Mouse (Mus musculus) right cerebral cortex, postnatal 25 days (tissue): ENCODE results near the gene Ppp1r12b.

ENCODE experiments used
- DNase-seq: peaks from one replicate; pipeline ENCODE4 v3.0.0; 2022

Ppp1r12b gene

DNA sequence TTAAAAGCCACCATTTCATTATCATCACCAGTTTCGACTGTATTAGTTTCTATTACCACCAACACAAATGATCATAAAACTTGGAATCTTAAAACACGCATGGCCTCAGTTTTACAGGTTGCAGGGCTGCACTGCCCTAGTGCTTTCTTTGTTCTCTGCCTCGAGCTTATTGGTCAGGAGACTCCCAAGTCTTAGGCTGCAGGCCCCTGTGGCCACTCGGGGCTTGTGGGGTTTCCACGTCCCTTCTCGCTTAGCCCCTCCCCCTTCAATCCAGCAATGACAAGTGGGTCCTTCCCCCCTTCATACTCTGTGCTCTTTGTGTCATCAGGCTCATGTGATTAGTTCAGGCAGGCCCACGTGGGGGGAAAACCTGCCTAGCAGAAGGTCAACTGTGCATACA, 167.6 kb downstream of the Ppp1r12b start:
- DNase-seq: no peak

- DNase-seq: no peak
Observed at GRCm38 (mm10) chr1:134784911-134785310, 170.8 kb downstream of the Ppp1r12b start.

DNA sequence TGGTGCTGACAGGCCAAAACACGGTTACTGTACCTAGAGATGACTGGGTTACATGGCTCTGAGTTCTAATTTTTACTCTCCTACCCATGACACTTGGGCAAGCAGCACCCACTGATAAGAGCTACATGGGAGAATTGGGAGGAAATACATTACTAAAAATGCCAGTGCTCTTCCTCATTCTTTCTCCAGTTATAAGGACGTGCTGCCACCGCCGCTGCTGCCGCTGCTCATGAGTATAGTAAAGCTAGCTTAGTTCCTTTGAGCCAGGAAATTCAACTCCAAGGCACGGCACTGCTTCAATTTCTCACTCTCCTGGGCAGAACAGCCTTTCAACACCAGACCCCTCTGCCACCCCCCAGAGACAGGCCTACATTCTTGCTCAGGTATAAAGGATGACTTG, 171.3 kb downstream of the Ppp1r12b start:
- no peak for DNase-seq

- DNase-seq: no peak
Observed at GRCm38 (mm10) chr1:134783958-134784357, 171.8 kb downstream of the Ppp1r12b start.

DNA sequence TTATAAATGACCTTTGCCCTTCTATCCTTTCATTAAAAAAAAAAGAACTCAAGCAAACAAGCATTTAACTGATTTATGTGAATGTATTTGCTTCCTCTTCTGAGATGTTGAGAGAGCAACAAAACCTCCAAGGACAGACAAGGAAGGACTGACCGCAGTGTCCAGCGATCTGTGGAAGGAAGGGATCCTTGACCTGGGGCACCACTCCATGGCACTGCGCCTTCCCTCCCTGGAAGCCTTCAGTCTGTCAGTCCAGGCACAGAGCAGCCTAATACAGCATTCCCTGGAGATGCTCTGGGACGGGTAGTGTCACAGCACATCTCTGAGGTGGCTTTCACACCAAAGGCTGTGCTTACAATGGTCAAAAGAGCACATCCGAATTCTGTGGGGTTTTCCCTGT, 172.9 kb downstream of the Ppp1r12b start:
- DNase-seq: no peak

- no peak for DNase-seq
Observed at GRCm38 (mm10) chr1:134777936-134778548, 177.7 kb downstream of the Ppp1r12b start.

DNA sequence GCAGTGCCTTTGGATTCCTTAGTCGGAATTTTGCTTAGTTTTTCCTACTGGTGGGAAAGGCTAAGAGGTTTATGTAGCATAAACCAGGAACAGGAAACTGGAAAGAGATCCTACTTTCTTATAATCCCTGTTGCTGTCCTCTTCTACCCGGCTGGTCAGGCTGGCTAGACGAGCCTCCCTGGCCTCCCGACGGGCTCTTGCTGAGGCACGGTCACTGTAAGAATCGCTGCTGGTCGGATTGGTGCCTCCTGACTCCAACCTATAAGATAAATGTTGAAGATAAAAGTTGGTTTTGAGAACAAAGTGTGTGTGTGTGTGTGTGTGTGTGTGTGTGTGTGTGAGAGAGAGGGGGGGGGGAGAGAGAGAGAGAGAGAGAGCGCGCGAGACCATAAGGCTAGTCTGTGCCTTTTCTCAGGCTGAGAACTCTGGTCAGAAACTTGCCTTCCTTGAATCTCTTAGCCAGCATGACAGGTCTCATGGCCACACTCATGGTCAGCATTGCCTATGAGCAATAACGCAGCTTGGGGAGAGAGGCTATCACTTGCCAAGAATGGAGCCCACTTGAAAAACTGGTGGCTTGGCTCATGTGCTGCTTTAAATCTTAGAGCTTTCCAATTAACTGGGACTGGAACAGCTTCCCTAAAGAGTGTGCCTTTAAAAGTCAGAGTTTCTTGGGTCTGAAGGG, 178.4 kb downstream of the Ppp1r12b start:
- no peak for DNase-seq

- no peak for DNase-seq
Observed at GRCm38 (mm10) chr1:134775631-134776030, 180.1 kb downstream of the Ppp1r12b start.

DNA sequence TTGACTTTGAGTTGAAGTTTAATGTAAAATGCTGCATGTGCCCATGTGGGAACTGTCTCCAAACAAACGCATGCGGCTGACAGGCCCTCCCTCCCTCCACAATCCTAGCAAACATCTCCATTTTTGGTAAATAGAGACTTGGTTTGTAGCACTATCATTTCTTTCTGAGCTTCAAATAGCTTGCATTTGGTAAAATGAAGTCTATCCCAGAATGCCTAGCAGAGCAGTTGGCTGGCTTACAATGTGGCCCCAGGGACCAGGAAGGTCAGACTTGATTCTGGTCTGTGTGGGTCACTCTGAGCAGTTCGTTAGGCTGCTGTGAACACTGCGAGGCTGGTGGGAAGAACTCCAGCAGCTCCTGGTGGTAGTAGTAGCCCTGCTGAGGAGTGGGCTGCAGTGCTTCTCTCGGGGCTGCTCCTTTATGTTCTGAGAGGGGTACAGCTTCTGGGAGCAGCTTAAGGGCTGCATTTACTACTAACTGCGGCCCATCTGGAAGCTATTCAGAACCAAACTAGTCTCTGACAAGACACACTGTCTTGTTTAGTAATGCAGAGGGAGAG, 180.9 kb downstream of the Ppp1r12b start:
- no peak for DNase-seq

DNA sequence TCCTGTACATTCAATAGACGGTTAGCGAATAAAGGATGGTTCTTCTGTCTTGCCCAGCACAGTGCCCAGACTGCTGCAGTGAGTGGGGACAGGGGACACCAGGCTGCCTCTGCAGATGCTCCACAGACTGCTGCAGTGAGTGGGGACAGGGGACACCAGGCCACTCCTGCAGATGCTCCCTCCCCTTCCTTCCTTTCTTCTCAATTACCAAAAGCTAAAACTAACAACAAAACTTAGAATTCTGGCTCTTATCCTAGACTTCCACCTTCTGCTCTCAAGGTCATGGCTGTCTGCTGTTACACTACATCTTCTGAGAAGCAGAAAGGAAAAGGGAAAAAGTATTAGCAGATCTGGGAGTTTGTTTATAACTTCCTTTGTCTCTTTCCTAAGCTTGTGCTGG, 181.5 kb downstream of the Ppp1r12b start:
- DNase-seq: no peak

DNA sequence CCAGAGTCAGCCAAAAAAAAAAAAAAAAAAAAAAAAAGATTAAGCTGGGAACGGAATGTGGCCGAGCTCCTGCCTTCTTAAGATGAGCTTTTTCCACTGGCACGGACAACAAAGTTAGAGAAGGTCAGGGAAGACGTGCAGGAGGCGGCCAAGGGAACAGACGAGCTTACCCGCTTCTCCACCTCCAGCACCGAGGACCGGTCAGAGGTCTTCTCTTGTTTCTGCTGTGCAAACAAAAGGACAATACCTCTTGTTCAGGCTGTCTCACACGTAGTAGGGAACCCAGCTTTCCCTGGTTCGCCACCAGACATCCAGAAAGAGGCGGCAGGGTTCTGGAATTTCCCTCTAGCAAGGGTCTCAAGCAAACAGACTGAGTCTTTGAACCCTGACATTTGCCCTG, 182.5 kb downstream of the Ppp1r12b start:
- no peak for DNase-seq

GRCm38 (mm10) chr1:134772821-134773220, 182.9 kb downstream of the Ppp1r12b start:
- no peak for DNase-seq

DNA sequence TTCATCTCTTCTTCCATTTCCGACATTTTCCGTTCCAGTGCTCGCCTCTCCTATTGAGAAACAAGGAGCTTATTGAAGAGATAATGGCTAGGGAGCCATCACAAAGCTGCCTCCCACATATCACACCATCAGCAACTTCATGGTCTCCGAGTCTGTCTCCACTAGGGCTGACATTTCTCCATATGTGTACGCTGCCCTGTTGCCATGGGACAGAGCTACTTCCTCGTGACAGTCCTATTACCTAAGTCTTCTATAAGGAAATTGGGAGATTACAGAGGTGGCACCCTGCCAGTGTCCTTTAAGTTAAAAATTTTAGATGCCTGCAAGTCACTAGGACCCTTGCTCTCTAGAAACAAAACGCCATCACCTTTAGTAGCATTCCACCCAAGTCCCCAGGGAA, 183.7 kb downstream of the Ppp1r12b start:
- DNase-seq: no peak

GRCm38 (mm10) chr1:134771353-134771752, 184.4 kb downstream of the Ppp1r12b start:
- DNase-seq: peak; percentile 24

DNA sequence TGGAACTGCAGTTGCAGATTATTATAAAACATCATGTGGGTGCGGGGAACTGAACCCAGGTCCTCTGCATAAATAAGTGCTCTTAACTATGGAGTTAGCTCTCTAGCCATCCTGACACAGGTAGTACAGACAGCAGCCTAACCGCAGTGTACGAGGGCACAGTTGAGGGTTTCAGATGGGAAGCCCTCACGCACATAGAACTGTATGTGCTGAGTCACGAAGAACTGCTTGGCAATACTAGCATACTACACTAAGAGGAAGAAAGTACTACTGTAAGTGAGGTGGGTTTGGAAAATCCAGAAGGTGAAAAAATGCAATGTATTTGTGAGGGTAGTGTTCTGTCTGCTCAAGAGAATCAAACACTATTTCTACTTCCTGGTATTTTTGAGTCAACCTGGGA, 185.4 kb downstream of the Ppp1r12b start:
- DNase-seq: no peak

- DNase-seq: no peak
Observed at GRCm38 (mm10) chr1:134766448-134766847, 189.3 kb downstream of the Ppp1r12b start.

- no peak for DNase-seq
Observed at GRCm38 (mm10) chr1:134764831-134765458, 190.8 kb downstream of the Ppp1r12b start.

DNA sequence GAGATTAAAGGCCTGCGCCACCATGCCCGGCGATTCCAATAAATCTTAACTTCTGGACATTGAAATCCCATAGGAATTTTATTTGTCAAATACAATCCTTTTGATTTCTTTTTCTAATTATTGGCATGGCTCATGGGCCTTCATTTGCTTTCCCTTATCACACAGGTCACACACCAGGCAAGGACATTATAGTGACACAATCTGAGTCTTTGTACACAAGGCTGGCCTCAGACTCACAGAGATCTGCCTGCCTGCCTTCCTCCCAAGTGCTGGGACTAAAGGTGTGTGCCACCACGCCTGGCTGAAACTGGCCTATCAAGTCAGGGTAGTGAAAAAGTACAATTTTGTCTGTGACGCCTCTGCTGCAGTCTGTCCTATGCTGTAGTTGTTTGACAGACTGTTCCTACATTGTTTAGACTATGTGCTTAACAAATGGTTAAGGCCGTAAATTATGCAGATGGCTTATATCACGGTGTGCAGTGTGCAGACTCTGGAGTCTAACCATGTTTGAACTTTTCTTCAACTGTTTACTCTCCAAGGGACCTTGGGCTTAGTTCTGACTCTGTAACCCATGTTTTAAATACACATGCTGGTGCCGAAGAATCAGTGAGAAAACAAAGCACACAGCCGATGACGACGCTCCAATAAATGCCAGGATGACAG, 191.8 kb downstream of the Ppp1r12b start:
- DNase-seq: no peak

DNA sequence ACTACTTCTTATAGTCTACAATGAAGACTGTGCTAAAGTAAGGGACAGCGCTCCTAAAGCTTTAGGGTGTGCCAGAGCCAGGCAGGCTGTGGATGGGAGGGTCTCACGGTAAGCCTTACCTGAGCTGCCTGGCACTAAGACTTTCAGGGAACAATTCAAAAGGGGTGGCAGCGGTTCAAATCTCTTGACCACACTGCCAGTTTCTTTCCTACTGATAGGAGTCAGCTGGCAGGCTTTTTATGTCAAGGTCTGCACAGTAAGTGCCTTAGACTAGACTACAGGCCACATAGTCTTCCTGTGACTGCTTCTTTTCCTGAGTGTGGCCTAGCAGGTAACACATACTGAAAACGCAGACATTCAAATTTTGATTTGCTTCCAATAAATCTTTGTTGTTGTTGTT, 192.5 kb downstream of the Ppp1r12b start:
- DNase-seq: no peak

DNA sequence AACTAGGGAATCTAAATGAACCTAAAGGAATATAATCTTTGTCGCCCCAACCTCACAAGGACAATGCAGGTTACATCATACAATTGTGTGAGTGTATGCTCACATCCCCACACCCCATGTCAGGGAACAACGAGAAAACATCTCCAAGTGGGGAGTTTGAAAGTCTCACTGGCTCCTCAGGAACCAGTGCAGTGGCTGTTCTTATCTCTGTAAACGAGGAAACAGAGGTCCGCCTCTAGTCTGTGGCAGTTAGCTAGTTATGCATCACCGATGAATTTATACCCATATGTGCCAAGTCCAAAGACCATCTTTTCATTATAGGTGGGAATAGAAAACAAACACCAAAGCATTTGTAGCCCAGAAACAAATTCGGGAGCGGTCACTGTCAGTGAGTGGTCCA, 194.2 kb downstream of the Ppp1r12b start:
- no peak for DNase-seq

DNA sequence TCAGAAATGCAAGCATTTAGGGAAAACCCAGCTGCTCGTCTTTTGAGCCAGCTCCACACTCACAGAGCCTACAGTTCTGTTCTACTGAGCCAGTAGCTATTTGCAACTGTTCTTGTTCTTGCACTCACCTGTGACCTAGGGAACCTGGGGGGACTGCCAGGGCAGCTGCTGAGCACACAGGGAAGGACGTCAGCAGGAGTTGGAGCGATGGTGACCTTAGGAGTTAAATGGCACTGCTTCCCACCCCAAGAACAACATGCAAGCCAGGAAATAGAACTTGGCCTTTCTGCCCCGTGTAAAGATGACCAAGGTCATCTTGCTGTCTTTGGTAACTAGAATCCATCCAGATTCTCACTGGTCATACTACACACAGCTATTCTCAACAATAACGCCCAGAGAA, 195.1 kb downstream of the Ppp1r12b start:
- no peak for DNase-seq

GRCm38 (mm10) chr1:134759133-134759532, 196.6 kb downstream of the Ppp1r12b start:
- no peak for DNase-seq

- DNase-seq: no peak
Observed at GRCm38 (mm10) chr1:134757230-134757629, 198.5 kb downstream of the Ppp1r12b start.
